Mouse (Mus musculus): ENCODE measurements around the gene Hapln4. TPM values are rescaled to one million over a fixed set of nuclear protein-coding genes. Genes with fewer than 3 reads are reported as not detected.
"Not testable (repeated sequence)": the region's sequence is repeated elsewhere in the genome, so short reads cannot be mapped to it uniquely, and the experiment has no call there.

Hapln4 gene
- total RNA-seq, 1 experiment = 2.2 TPM

- Histone ChIP-seq H3K4me3 (ENCODE audit: insufficient read depth in 1 of 2, low read depth in 1 of 2, low read length in 2 of 2, poor library complexity in 1 of 2, severe bottlenecking in 1 of 2) (peak overlapping the region in 1 of 2 experiments; percentile 87; a peak in 1 of 4 replicates), H3K9ac (ENCODE audit: insufficient read depth, low read depth, low read length, poor library complexity, severe bottlenecking) (peak overlapping the region; percentile 95; the same call in 1 of the 2 replicates), H3K9me3 (ENCODE audit: control insufficient read depth, insufficient read depth, low read depth, low read length) (no peaks in the 10 kb centered on the region), H3K36me3 (ENCODE audit: control insufficient read depth, insufficient read depth, low read length, poor library complexity, severe bottlenecking) (0 out of 2 replicates have a peak, but pooled peaks cover 2% of the 10 kb centered on the region), H3K27ac (ENCODE audit: insufficient read depth, low read depth, low read length, poor library complexity, severe bottlenecking) (no peak overlapping the region), H3K4me1 (ENCODE audit: control insufficient read depth in 2 of 2, insufficient read depth in 2 of 2, low read length in 2 of 2, poor library complexity in 1 of 2) (peaks cover 0 to 6% of the 10 kb centered on the region in 2 experiments; a peak in 2 of 4 replicates)
- in situ Hi-C loops (cut with MboI; ENCODE audit: low sequenced_read_pairs in 2 of 2, unreplicated experiment in 2 of 2) = no loop called here
- no peak for DNase-seq (ENCODE audit: low read depth, low spot score)
- TF ChIP-seq CHD2 (IDR thresholded peaks at IDR 0.05; ENCODE audit: low read depth, low read length) = no peak
- TF ChIP-seq MAFK (IDR thresholded peaks at IDR 0.05; ENCODE audit: insufficient read depth, low read depth, low read length) = no peak
- no peak for TF ChIP-seq ZC3H11A (IDR thresholded peaks at IDR 0.05; ENCODE audit: borderline replicate concordance, low read depth, low read length)
- TF ChIP-seq ZNF384 (IDR thresholded peaks at IDR 0.05; ENCODE audit: low read depth, low read length) = no peak
- TF ChIP-seq HCFC1 (IDR thresholded peaks at IDR 0.05; ENCODE audit: borderline replicate concordance, insufficient read depth, low read length) = no peak
These were observed 39.3 kb upstream of the Hapln4 start for GRCm38 (mm10) chr8:70043996-70044395.

- Histone ChIP-seq H3K9ac (ENCODE audit: insufficient read depth, low read depth, low read length, poor library complexity, severe bottlenecking) (no peak overlapping the region), H3K27ac (ENCODE audit: insufficient read depth, low read depth, low read length, poor library complexity, severe bottlenecking) (no peak overlapping the region), H3K4me1 (ENCODE audit: control insufficient read depth in 2 of 2, insufficient read depth in 2 of 2, low read length in 2 of 2, poor library complexity in 1 of 2) (no peaks in the 10 kb centered on the region), H3K36me3 (ENCODE audit: control insufficient read depth, insufficient read depth, low read length, poor library complexity, severe bottlenecking) (peaks cover 15% of the 10 kb centered on the region), H3K4me3 (ENCODE audit: insufficient read depth in 1 of 2, low read depth in 1 of 2, low read length in 2 of 2, poor library complexity in 1 of 2, severe bottlenecking in 1 of 2) (no peak overlapping the region), H3K9me3 (ENCODE audit: control insufficient read depth, insufficient read depth, low read depth, low read length) (no peaks in the 10 kb centered on the region)
- no peak for TF ChIP-seq MAFK (IDR thresholded peaks at IDR 0.05; ENCODE audit: insufficient read depth, low read depth, low read length)
- TF ChIP-seq CHD2 (IDR thresholded peaks at IDR 0.05; ENCODE audit: low read depth, low read length) = no peak
- TF ChIP-seq HCFC1 (IDR thresholded peaks at IDR 0.05; ENCODE audit: borderline replicate concordance, insufficient read depth, low read length) = no peak
- TF ChIP-seq ZNF384 (IDR thresholded peaks at IDR 0.05; ENCODE audit: low read depth, low read length) = no peak
- no peak for TF ChIP-seq ZC3H11A (IDR thresholded peaks at IDR 0.05; ENCODE audit: borderline replicate concordance, low read depth, low read length)
- DNase-seq (ENCODE audit: low read depth, low spot score) = no peak
- in situ Hi-C loops (cut with MboI; ENCODE audit: low sequenced_read_pairs in 2 of 2, unreplicated experiment in 2 of 2) = no loop called here
These were observed 33.6 kb upstream of the Hapln4 start for GRCm38 (mm10) chr8:70049662-70050061.

DNA sequence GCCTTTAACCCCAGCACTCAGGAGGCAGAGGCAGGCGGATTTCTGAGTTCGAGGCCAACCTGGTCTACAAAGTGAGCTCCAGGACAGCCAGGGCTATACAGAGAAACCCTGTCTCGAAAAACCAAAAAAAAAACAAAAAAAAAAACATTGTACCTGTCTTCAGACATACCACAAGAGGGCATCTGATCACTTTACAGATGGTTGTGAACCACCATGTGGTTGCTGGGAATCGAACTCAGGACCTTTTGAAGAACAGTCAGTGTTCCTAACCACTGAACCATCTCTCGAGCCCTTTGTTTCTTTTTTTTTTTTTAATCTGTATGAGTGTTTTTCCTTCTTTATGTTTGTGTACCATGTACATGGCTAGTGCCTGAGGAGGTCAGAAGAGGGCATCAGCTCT lies 32.8 kb upstream of the Hapln4 start:
- H3K4me3 ChIP-seq (ENCODE audit: insufficient read depth in 1 of 2, low read depth in 1 of 2, low read length in 2 of 2, poor library complexity in 1 of 2, severe bottlenecking in 1 of 2); in situ Hi-C loops (cut with MboI; ENCODE audit: low sequenced_read_pairs in 2 of 2, unreplicated experiment in 2 of 2); DNase-seq (ENCODE audit: low read depth, low spot score); H3K27ac ChIP-seq (ENCODE audit: insufficient read depth, low read depth, low read length, poor library complexity, severe bottlenecking); H3K9me3 ChIP-seq (ENCODE audit: control insufficient read depth, insufficient read depth, low read depth, low read length); H3K9ac ChIP-seq (ENCODE audit: insufficient read depth, low read depth, low read length, poor library complexity, severe bottlenecking); H3K4me1 ChIP-seq (ENCODE audit: control insufficient read depth in 2 of 2, insufficient read depth in 2 of 2, low read length in 2 of 2, poor library complexity in 1 of 2): not testable (repeated sequence)
- TF ChIP-seq ZNF384 (IDR thresholded peaks at IDR 0.05; ENCODE audit: low read depth, low read length) = peak; percentile 91
- peaks cover 15% of the 10 kb centered on the region for H3K36me3 ChIP-seq (ENCODE audit: control insufficient read depth, insufficient read depth, low read length, poor library complexity, severe bottlenecking)

GRCm38 (mm10) chr8:70057721-70058120 lies 25.5 kb upstream of the Hapln4 start:
- Histone ChIP-seq H3K27ac (ENCODE audit: insufficient read depth, low read depth, low read length, poor library complexity, severe bottlenecking) (no peak overlapping the region), H3K9me3 (ENCODE audit: control insufficient read depth, insufficient read depth, low read depth, low read length) (no peaks in the 10 kb centered on the region), H3K4me3 (ENCODE audit: insufficient read depth in 1 of 2, low read depth in 1 of 2, low read length in 2 of 2, poor library complexity in 1 of 2, severe bottlenecking in 1 of 2) (no peak overlapping the region), H3K9ac (ENCODE audit: insufficient read depth, low read depth, low read length, poor library complexity, severe bottlenecking) (no peak overlapping the region), H3K4me1 (ENCODE audit: control insufficient read depth in 2 of 2, insufficient read depth in 2 of 2, low read length in 2 of 2, poor library complexity in 1 of 2) (no peaks in the 10 kb centered on the region), H3K36me3 (ENCODE audit: control insufficient read depth, insufficient read depth, low read length, poor library complexity, severe bottlenecking) (peaks cover 44% of the 10 kb centered on the region)
- in situ Hi-C loops (cut with MboI; ENCODE audit: low sequenced_read_pairs in 2 of 2, unreplicated experiment in 2 of 2) = no loop called here
- TF ChIP-seq CHD2 (IDR thresholded peaks at IDR 0.05; ENCODE audit: low read depth, low read length) = no peak
- TF ChIP-seq HCFC1 (IDR thresholded peaks at IDR 0.05; ENCODE audit: borderline replicate concordance, insufficient read depth, low read length) = no peak
- no peak for TF ChIP-seq ZC3H11A (IDR thresholded peaks at IDR 0.05; ENCODE audit: borderline replicate concordance, low read depth, low read length)
- no peak for TF ChIP-seq MAFK (IDR thresholded peaks at IDR 0.05; ENCODE audit: insufficient read depth, low read depth, low read length)
- TF ChIP-seq ZNF384 (IDR thresholded peaks at IDR 0.05; ENCODE audit: low read depth, low read length) = no peak
- DNase-seq (ENCODE audit: low read depth, low spot score) = no peak

DNA sequence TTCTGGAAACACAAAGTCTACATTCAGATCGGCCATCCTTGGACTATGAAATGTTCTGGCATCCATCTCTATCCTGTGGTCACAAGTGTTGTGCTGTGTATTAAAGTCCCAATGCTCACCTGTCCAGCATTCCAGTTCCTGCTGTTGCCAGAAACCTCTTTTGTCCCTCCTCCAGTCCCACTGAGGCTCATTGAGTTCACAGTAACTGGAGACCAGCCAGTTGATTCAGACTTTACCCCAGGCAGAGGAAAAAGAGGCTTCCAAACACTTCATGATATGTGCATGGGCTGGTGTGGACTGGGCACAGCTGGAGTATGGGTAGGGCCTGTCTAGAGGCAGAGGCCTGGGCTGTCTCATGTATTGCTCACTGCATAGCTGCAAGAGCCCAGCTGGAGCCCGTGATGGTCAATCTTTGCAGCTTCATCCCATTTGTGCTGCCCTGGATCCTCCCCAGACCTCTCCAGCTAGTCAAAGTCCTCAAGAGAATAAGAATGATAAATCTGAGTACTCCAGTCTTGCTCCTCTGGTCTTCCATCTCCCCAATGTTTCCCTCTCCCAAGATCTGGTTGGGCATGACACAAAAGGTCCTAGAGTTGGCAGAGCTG lies 11.3 kb upstream of the Hapln4 start:
- Histone ChIP-seq H3K9ac (ENCODE audit: insufficient read depth, low read depth, low read length, poor library complexity, severe bottlenecking) (no peak overlapping the region), H3K4me1 (ENCODE audit: control insufficient read depth in 2 of 2, insufficient read depth in 2 of 2, low read length in 2 of 2, poor library complexity in 1 of 2) (peaks cover 0 to 7% of the 10 kb centered on the region in 2 experiments; a peak in 1 of 4 replicates), H3K4me3 (ENCODE audit: insufficient read depth in 1 of 2, low read depth in 1 of 2, low read length in 2 of 2, poor library complexity in 1 of 2, severe bottlenecking in 1 of 2) (no peak overlapping the region), H3K36me3 (ENCODE audit: control insufficient read depth, insufficient read depth, low read length, poor library complexity, severe bottlenecking) (peaks cover 20% of the 10 kb centered on the region; the same call in 1 of the 2 replicates), H3K9me3 (ENCODE audit: control insufficient read depth, insufficient read depth, low read depth, low read length) (no peaks in the 10 kb centered on the region), H3K27ac (ENCODE audit: insufficient read depth, low read depth, low read length, poor library complexity, severe bottlenecking) (no peak overlapping the region)
- in situ Hi-C loops (cut with MboI; ENCODE audit: low sequenced_read_pairs in 2 of 2, unreplicated experiment in 2 of 2) = no loop called here
- no peak for TF ChIP-seq ZNF384 (IDR thresholded peaks at IDR 0.05; ENCODE audit: low read depth, low read length)
- no peak for TF ChIP-seq HCFC1 (IDR thresholded peaks at IDR 0.05; ENCODE audit: borderline replicate concordance, insufficient read depth, low read length)
- no peak for TF ChIP-seq MAFK (IDR thresholded peaks at IDR 0.05; ENCODE audit: insufficient read depth, low read depth, low read length)
- no peak for TF ChIP-seq ZC3H11A (IDR thresholded peaks at IDR 0.05; ENCODE audit: borderline replicate concordance, low read depth, low read length)
- no peak for TF ChIP-seq CHD2 (IDR thresholded peaks at IDR 0.05; ENCODE audit: low read depth, low read length)
- DNase-seq (ENCODE audit: low read depth, low spot score) = no peak

Measured in ES-E14 (cell line).